Comparison of ENCODE assay signal across 12 mouse cellular contexts in genomic region chr4:80203916-80204315, GRCm38 (mm10).
DNase-seq lines count a peak whose midpoint lies in the region; ATAC-seq lines count a peak whose summit lies in the region.
"Had no signal": no experiment of that assay in that cellular context is flagged by ENCODE, and none has a peak within 500 bp of the region (broad histone marks: within the 10 kb centered on the region; RNA-seq: fewer than 3 reads in every experiment).

No protein-coding gene starts in this region.

- H3K27me3 ChIP-seq in hindbrain, embryonic 16.5 days (replicated peaks; ENCODE audit: control insufficient read depth, insufficient read depth, low read length): no peaks in the 10 kb centered on the region
- H3K27me3 ChIP-seq in hindbrain, embryonic 13.5 days: no peaks in the 10 kb centered on the region
- H3K27me3 ChIP-seq: embryonic facial prominence, embryonic 15.5 days had no signal

- no peak overlapping the region for H3K4me2 ChIP-seq in hindbrain, embryonic 16.5 days (ENCODE audit: low read length)
- no peak overlapping the region for H3K4me2 ChIP-seq in hindbrain, embryonic 13.5 days
- H3K4me2 ChIP-seq: embryonic facial prominence, embryonic 15.5 days had no signal

- WGBS in hindbrain, embryonic 16.5 days: 77% methylated on average over 6 of the region's 6 CpGs
- 86% methylated on average over 6 of the region's 6 CpGs for WGBS in hindbrain, embryonic 13.5 days

- H3K9ac ChIP-seq in hindbrain, embryonic 16.5 days (ENCODE audit: low read depth, low read length): no peak overlapping the region
- no peak overlapping the region for H3K9ac ChIP-seq in hindbrain, embryonic 13.5 days
- H3K9ac ChIP-seq: embryonic facial prominence, embryonic 15.5 days; liver, embryonic 14.5 days had no signal

- no peaks in the 10 kb centered on the region for H3K9me3 ChIP-seq in hindbrain, embryonic 16.5 days (ENCODE audit: control insufficient read depth, low read length)
- H3K9me3 ChIP-seq in hindbrain, embryonic 13.5 days: no peaks in the 10 kb centered on the region
- H3K9me3 ChIP-seq: embryonic facial prominence, embryonic 15.5 days had no signal

- H3K4me3 ChIP-seq in hindbrain, embryonic 16.5 days (ENCODE audit: low read length): no peak overlapping the region
- H3K4me3 ChIP-seq in hindbrain, embryonic 13.5 days: no peak overlapping the region
- H3K4me3 ChIP-seq: embryonic facial prominence, embryonic 15.5 days had no signal

- H3K4me1 ChIP-seq in hindbrain, embryonic 16.5 days (ENCODE audit: control insufficient read depth, insufficient read depth, low read depth, low read length): no peaks in the 10 kb centered on the region
- no peaks in the 10 kb centered on the region for H3K4me1 ChIP-seq in hindbrain, embryonic 13.5 days (replicated peaks)
- H3K4me1 ChIP-seq: embryonic facial prominence, embryonic 15.5 days had no signal

- peak; percentile 65 for ATAC-seq in hindbrain, embryonic 16.5 days
- no peak for ATAC-seq in hindbrain, embryonic 13.5 days (ENCODE audit: low FRiP score)
- no peak for ATAC-seq in inflammation-experienced regulatory T-cells, adult 6 months

- H3K36me3 ChIP-seq in hindbrain, embryonic 16.5 days (ENCODE audit: control insufficient read depth, insufficient read depth, low read length): no peaks in the 10 kb centered on the region
- H3K36me3 ChIP-seq in hindbrain, embryonic 13.5 days: no peaks in the 10 kb centered on the region
- H3K36me3 ChIP-seq: embryonic facial prominence, embryonic 15.5 days had no signal

- no peak overlapping the region for H3K27ac ChIP-seq in hindbrain, embryonic 16.5 days (ENCODE audit: low read depth, low read length)
- H3K27ac ChIP-seq in hindbrain, embryonic 13.5 days: no peak overlapping the region
- H3K27ac ChIP-seq: embryonic facial prominence, embryonic 15.5 days; liver, embryonic 14.5 days had no signal

- peak; percentile 31 to 56 for DNase-seq in frontal cortex, adult 2 months (ENCODE audit: extremely low spot score in 1 of 2, low spot score in 1 of 2)
- DNase-seq in layer of hippocampus, postnatal 25 days (ENCODE audit: extremely low spot score in 1 of 2, low spot score in 1 of 2): peak; percentile 10 to 11
- peak; percentile 24 for DNase-seq in right cerebral cortex, postnatal 14 days
- DNase-seq in testis, postnatal 10 days (ENCODE audit: low spot score): no peak
- DNase-seq: gastrocnemius, postnatal 25 days; kidney, postnatal 25 days; lung, postnatal 4 days had no signal
